Mouse (Mus musculus): ENCODE data around the gene Rap2a. TPM values are rescaled to one million over a fixed set of nuclear protein-coding genes. Genes with fewer than 3 reads are reported as not detected.

The Rap2a gene
- polyA plus RNA-seq, 1 experiment from 2014 or later, result 8.3 TPM

GRCm38 (mm10) chr14:120441256-120441655 is 37.0 kb upstream of the Rap2a start:
- no peak overlapping the region for H3K4me2 ChIP-seq (replicated peaks; ENCODE audit: low read depth)
- no peak overlapping the region for H3K9ac ChIP-seq (ENCODE audit: low read depth, low read length)
- no peaks in the 10 kb centered on the region for H3K4me1 ChIP-seq (replicated peaks; ENCODE audit: control insufficient read depth, insufficient read depth, low read length)
- no peak for ATAC-seq
- H3K4me3 ChIP-seq (ENCODE audit: low read depth, low read length), result no peak overlapping the region
- 84% methylated on average over 4 of the region's 4 CpGs for WGBS
- no peaks in the 10 kb centered on the region for H3K36me3 ChIP-seq (ENCODE audit: control insufficient read depth, insufficient read depth)
- no peak overlapping the region for H3K27ac ChIP-seq (ENCODE audit: low read depth, low read length)
- no peaks in the 10 kb centered on the region for H3K27me3 ChIP-seq (replicated peaks; ENCODE audit: control insufficient read depth, insufficient read depth, low read length)
- no peaks in the 10 kb centered on the region for H3K9me3 ChIP-seq (ENCODE audit: control insufficient read depth)
- no peak for TF ChIP-seq CTCF (IDR thresholded peaks at IDR 0.05; ENCODE audit: low read depth)

GRCm38 (mm10) chr14:120441836-120442235 is 36.4 kb upstream of the Rap2a start:
- Histone ChIP-seq H3K9ac (ENCODE audit: low read depth, low read length) (no peak overlapping the region), H3K36me3 (ENCODE audit: control insufficient read depth, insufficient read depth) (no peaks in the 10 kb centered on the region), H3K4me1 (replicated peaks; ENCODE audit: control insufficient read depth, insufficient read depth, low read length) (no peaks in the 10 kb centered on the region), H3K4me3 (ENCODE audit: low read depth, low read length) (no peak overlapping the region), H3K27ac (ENCODE audit: low read depth, low read length) (no peak overlapping the region), H3K4me2 (replicated peaks; ENCODE audit: low read depth) (no peak overlapping the region), H3K9me3 (ENCODE audit: control insufficient read depth) (no peaks in the 10 kb centered on the region), H3K27me3 (replicated peaks; ENCODE audit: control insufficient read depth, insufficient read depth, low read length) (no peaks in the 10 kb centered on the region)
- peak; percentile 71 for ATAC-seq
- no peak for TF ChIP-seq CTCF (IDR thresholded peaks at IDR 0.05; ENCODE audit: low read depth)
- 44% methylated on average over 13 of the region's 13 CpGs for WGBS

- H3K9ac ChIP-seq (ENCODE audit: low read depth, low read length), result no peak overlapping the region
- WGBS, result 89% methylated on average over 7 of the region's 7 CpGs
Observed at GRCm38 (mm10) chr14:120454221-120454620, 24.0 kb upstream of the Rap2a start.

GRCm38 (mm10) chr14:120463938-120464727 is 14.1 kb upstream of the Rap2a start:
- H3K4me2 ChIP-seq (replicated peaks; ENCODE audit: low read depth), result no peak overlapping the region

More at GRCm38 (mm10) chr14:120454221-120454620, 24.0 kb upstream of the Rap2a start:
- TF ChIP-seq CTCF (IDR thresholded peaks at IDR 0.05; ENCODE audit: low read depth), result no peak
- H3K27ac ChIP-seq (ENCODE audit: low read depth, low read length), result no peak overlapping the region
- no peak overlapping the region for H3K4me2 ChIP-seq (replicated peaks; ENCODE audit: low read depth)
- ATAC-seq, result no peak
- H3K4me1 ChIP-seq (replicated peaks; ENCODE audit: control insufficient read depth, insufficient read depth, low read length), result no peaks in the 10 kb centered on the region
- no peaks in the 10 kb centered on the region for H3K9me3 ChIP-seq (ENCODE audit: control insufficient read depth)
- no peak overlapping the region for H3K4me3 ChIP-seq (ENCODE audit: low read depth, low read length)
- no peaks in the 10 kb centered on the region for H3K36me3 ChIP-seq (ENCODE audit: control insufficient read depth, insufficient read depth)
- H3K27me3 ChIP-seq (replicated peaks; ENCODE audit: control insufficient read depth, insufficient read depth, low read length), result no peaks in the 10 kb centered on the region

GRCm38 (mm10) chr14:120466816-120467215 is 11.4 kb upstream of the Rap2a start:
- H3K27me3 ChIP-seq (replicated peaks; ENCODE audit: control insufficient read depth, insufficient read depth, low read length), result no peaks in the 10 kb centered on the region
- no peak for ATAC-seq
- H3K9me3 ChIP-seq (ENCODE audit: control insufficient read depth), result no peaks in the 10 kb centered on the region
- H3K4me3 ChIP-seq (ENCODE audit: low read depth, low read length), result no peak overlapping the region
- no peaks in the 10 kb centered on the region for H3K36me3 ChIP-seq (ENCODE audit: control insufficient read depth, insufficient read depth)
- TF ChIP-seq CTCF (IDR thresholded peaks at IDR 0.05; ENCODE audit: low read depth), result no peak
- 80% methylated on average over 4 of the region's 4 CpGs for WGBS
- H3K27ac ChIP-seq (ENCODE audit: low read depth, low read length), result no peak overlapping the region
- no peak overlapping the region for H3K4me2 ChIP-seq (replicated peaks; ENCODE audit: low read depth)
- H3K4me1 ChIP-seq (replicated peaks; ENCODE audit: control insufficient read depth, insufficient read depth, low read length), result no peaks in the 10 kb centered on the region
- no peak overlapping the region for H3K9ac ChIP-seq (ENCODE audit: low read depth, low read length)

More at GRCm38 (mm10) chr14:120463938-120464727, 14.1 kb upstream of the Rap2a start:
- TF ChIP-seq CTCF (IDR thresholded peaks at IDR 0.05; ENCODE audit: low read depth), result no peak
- Histone ChIP-seq H3K27me3 (replicated peaks; ENCODE audit: control insufficient read depth, insufficient read depth, low read length) (no peaks in the 10 kb centered on the region), H3K27ac (ENCODE audit: low read depth, low read length) (no peak overlapping the region), H3K9me3 (ENCODE audit: control insufficient read depth) (no peaks in the 10 kb centered on the region), H3K4me1 (replicated peaks; ENCODE audit: control insufficient read depth, insufficient read depth, low read length) (no peaks in the 10 kb centered on the region), H3K9ac (ENCODE audit: low read depth, low read length) (no peak overlapping the region), H3K4me3 (ENCODE audit: low read depth, low read length) (no peak overlapping the region), H3K36me3 (ENCODE audit: control insufficient read depth, insufficient read depth) (no peaks in the 10 kb centered on the region)
- WGBS, result 89% methylated on average over 3 of the region's 3 CpGs
- no peak for ATAC-seq

GRCm38 (mm10) chr14:120469126-120469790 is 9.0 kb upstream of the Rap2a start:
- H3K4me1 ChIP-seq (replicated peaks; ENCODE audit: control insufficient read depth, insufficient read depth, low read length), result no peaks in the 10 kb centered on the region
- WGBS, result 81% methylated on average over 14 of the region's 14 CpGs
- no peak for ATAC-seq
- no peak overlapping the region for H3K27ac ChIP-seq (ENCODE audit: low read depth, low read length)
- no peaks in the 10 kb centered on the region for H3K27me3 ChIP-seq (replicated peaks; ENCODE audit: control insufficient read depth, insufficient read depth, low read length)
- H3K9ac ChIP-seq (ENCODE audit: low read depth, low read length), result no peak overlapping the region
- TF ChIP-seq CTCF (IDR thresholded peaks at IDR 0.05; ENCODE audit: low read depth), result no peak
- no peak overlapping the region for H3K4me3 ChIP-seq (ENCODE audit: low read depth, low read length)
- no peaks in the 10 kb centered on the region for H3K36me3 ChIP-seq (ENCODE audit: control insufficient read depth, insufficient read depth)
- H3K9me3 ChIP-seq (ENCODE audit: control insufficient read depth), result no peaks in the 10 kb centered on the region
- H3K4me2 ChIP-seq (replicated peaks; ENCODE audit: low read depth), result no peak overlapping the region
